Mouse (Mus musculus) G1E (cell line): ENCODE data around the gene Col6a4. TPM values are rescaled to one million over a fixed set of nuclear protein-coding genes. Genes with fewer than 3 reads are reported as not detected.

ENCODE experiments used
- ATAC-seq: 2 replicates; pipeline ENCODE4 v1.8.0; 2016; ENCODE audit warnings: mild to moderate bottlenecking; ENCODE audit not compliant: insufficient number of reproducible peaks, poor library complexity, low FRiP score, severe bottlenecking; ENCODE audit errors: extremely low read depth
- DNase-seq: peaks from one replicate; pipeline ENCODE4 v3.0.0; 2012; ENCODE audit warnings: low spot score
- H3K27me3 ChIP-seq: 2 replicates; pipeline ENCODE4 v1.6.1; 2012; ENCODE audit warnings: mild to moderate bottlenecking, low read length, inconsistent platforms; ENCODE audit not compliant: insufficient read depth
- H3K36me3 ChIP-seq: replicated peaks from 2 replicates; pipeline ENCODE3; 2012; ENCODE audit warnings: mild to moderate bottlenecking, inconsistent platforms
- H3K4me1 ChIP-seq: 2 replicates; pipeline ENCODE4 v1.6.1; 2012; ENCODE audit warnings: low read depth, low read length, inconsistent platforms, mixed read lengths; ENCODE audit not compliant: insufficient read depth
- H3K4me3 ChIP-seq: 2 replicates; pipeline ENCODE4 v1.5.1; 2012; ENCODE audit warnings: low read depth, mild to moderate bottlenecking, inconsistent platforms, low read length, moderate library complexity, mixed read lengths
- H3K9me3 ChIP-seq: replicated peaks from 2 replicates; pipeline ENCODE4 v1.6.1; 2012; ENCODE audit warnings: inconsistent platforms
- CTCF ChIP-seq: IDR thresholded peaks from 2 replicates; pipeline ENCODE4 v1.5.1; 2012; ENCODE audit warnings: low read depth, low read length, inconsistent platforms, mixed read lengths
- GATA1 ChIP-seq: IDR thresholded peaks from 2 replicates; pipeline ENCODE4 v1.6.1; 2012; ENCODE audit warnings: borderline replicate concordance, low read length, inconsistent platforms, mixed read lengths
- GATA2 ChIP-seq: IDR thresholded peaks from 2 replicates; pipeline ENCODE4 v1.6.1; 2012; ENCODE audit warnings: low read depth, low read length, inconsistent platforms, borderline replicate concordance
- POLR2AphosphoS5 ChIP-seq: IDR thresholded peaks from 2 replicates; pipeline ENCODE4 v1.6.1; 2012; ENCODE audit warnings: low read depth, low read length, inconsistent platforms; ENCODE audit not compliant: insufficient replicate concordance
- TAL1 ChIP-seq: conservative IDR thresholded peaks from 2 replicates; pipeline ENCODE4 v1.6.1; 2012; ENCODE audit warnings: low read depth, low read length, inconsistent platforms, mixed read lengths
- polyA plus RNA-seq: library from polyadenylated mRNA; stranded (reverse); fragments of >175 nt; gene quantifications from 2 replicates; pipeline ENCODE4 v1.2.3, GENCODE M21; 2012
- total RNA-seq, 2 experiments: library from RNA; stranded (forward) in 1 of 2; stranded (reverse) in 1 of 2; fragments of 200-1000 nt in 1 of 2; fragments of >200 nt in 1 of 2; fragmentation: Nextera tagmentation in 1 of 2; gene quantifications; 2 replicates each; pipeline ENCODE4 v1.2.3; 2014 to 2017

The Col6a4 gene
- total and polyA plus RNA-seq, 3 experiments = 0.38 TPM; not detected in 2

DNA sequence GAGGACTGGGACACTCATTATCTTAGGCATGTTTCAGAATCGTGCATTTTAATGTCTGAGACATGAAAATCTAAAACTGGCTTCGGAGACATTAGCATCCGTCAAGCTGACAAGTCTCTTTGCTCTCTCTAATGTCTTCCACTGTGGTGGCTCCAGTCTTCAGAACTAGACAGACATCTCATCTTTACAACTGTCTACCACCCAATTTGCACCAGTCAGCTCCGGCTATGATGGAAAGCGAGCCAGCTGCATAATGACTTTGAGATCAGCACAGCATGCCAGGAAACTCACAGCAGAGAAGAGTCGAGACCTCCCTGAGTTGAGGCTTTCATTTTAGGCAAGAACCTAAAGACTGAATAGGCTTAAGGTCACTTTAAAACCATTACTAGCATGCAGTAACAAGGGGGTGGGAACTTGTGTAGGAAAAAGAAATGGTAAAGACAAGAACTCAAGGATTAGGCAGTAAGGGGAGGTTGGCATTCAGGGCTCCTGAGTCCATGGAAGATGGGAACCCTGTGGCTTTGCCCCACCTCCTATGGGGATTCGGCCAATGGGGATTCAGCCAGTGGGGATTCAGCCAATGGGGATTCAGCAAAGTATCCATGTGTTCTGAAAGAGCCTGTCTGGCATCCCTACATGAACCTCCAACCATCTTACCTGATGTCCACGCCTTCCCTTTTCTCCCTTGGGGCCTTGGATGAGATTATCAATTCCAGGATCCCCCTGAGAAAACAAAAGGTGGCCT, 56.5 kb downstream of the Col6a4 start:
- TF ChIP-seq CTCF (no peak), GATA1 (no peak), POLR2AphosphoS5 (no peak), TAL1 (no peak), GATA2 (no peak)
- Histone ChIP-seq H3K4me3 (no peak overlapping the region), H3K36me3 (no peaks in the 10 kb centered on the region), H3K9me3 (no peaks in the 10 kb centered on the region), H3K4me1 (no peaks in the 10 kb centered on the region), H3K27me3 (no peaks in the 10 kb centered on the region)
- ATAC-seq = no peak
- DNase-seq = no peak

DNA sequence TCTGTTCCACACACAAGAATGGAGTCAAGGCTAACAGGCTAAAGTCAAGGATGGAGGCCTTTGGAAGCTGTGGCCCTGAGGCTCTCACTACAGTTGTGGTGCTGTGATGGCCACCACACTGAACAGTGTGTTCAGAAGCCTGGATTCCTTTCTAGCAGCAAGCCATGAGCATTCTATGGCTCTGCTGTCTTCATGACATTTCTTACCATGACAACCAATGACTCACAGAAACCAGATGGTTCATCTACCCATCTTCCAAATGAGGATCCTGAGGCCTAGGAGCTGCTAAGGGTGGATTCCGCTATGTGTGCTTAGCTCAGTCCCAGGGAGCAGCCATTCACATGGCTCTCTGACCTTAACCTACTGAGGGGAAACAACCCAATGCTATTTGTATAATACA, 57.3 kb downstream of the Col6a4 start:
- no peaks in the 10 kb centered on the region for H3K36me3 ChIP-seq
- no peak overlapping the region for H3K4me3 ChIP-seq
- no peak for ATAC-seq
- DNase-seq = no peak
- H3K4me1 ChIP-seq = no peaks in the 10 kb centered on the region
- H3K27me3 ChIP-seq = no peaks in the 10 kb centered on the region
- H3K9me3 ChIP-seq = no peaks in the 10 kb centered on the region
- no peak for TF ChIP-seq CTCF
- TF ChIP-seq GATA1 = no peak
- TF ChIP-seq GATA2 = no peak
- no peak for TF ChIP-seq TAL1
- TF ChIP-seq POLR2AphosphoS5 = no peak

DNA sequence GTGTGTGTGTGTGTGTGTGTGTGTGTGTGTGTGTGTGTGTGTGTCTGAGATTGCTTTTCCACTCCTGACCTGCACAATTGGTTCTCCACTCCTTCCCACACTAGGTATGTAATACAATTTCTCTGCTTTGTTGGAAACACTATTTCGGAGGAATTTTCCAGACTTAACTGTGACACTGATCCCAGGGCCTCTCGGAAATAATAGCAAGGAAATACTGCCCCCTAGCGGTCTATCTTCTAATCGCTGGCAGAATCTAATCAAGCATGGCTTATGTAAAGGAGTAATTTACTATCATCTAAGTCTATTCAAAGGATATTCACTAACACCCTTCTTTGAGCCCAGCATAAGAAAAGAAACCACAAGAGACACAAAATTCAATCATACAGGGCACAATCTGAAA, 57.7 kb downstream of the Col6a4 start:
- H3K27me3 ChIP-seq = no peaks in the 10 kb centered on the region
- TF ChIP-seq CTCF (peak; percentile 48; the same call in 1 of the 2 replicates), TAL1 (no peak)
- H3K9me3 ChIP-seq = no peaks in the 10 kb centered on the region
- no peaks in the 10 kb centered on the region for H3K4me1 ChIP-seq
- ATAC-seq = no peak
- H3K36me3 ChIP-seq = no peaks in the 10 kb centered on the region
- peak; percentile 2 for DNase-seq
- no peak overlapping the region for H3K4me3 ChIP-seq

DNA sequence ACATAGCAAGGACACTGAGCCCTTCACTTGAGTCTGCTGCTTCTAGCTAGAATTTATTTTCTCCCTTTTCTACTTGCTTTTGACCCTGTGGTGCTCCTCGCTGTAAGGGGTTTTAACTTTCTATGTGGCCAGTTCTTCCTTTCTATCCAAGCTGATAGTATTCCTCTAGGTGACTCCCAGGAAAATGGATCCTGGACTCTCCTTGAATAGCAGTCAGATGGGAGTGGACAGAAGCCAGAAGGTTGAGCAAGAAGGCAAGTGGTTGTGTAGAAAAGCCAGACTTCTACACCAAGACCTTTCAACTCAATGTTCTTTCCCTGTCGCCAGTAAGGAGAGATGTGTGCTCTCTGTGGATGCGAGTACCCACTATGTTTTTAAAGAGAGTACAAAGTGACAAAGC, 80.9 kb downstream of the Col6a4 start:
- Histone ChIP-seq H3K9me3 (no peaks in the 10 kb centered on the region; the same call in 1 of the 2 replicates), H3K4me1 (no peaks in the 10 kb centered on the region), H3K36me3 (no peaks in the 10 kb centered on the region), H3K4me3 (no peak overlapping the region), H3K27me3 (no peaks in the 10 kb centered on the region)
- DNase-seq (no peak), ATAC-seq (no peak)
- TF ChIP-seq GATA1 (no peak), POLR2AphosphoS5 (no peak), GATA2 (no peak), CTCF (no peak), TAL1 (no peak)

DNA sequence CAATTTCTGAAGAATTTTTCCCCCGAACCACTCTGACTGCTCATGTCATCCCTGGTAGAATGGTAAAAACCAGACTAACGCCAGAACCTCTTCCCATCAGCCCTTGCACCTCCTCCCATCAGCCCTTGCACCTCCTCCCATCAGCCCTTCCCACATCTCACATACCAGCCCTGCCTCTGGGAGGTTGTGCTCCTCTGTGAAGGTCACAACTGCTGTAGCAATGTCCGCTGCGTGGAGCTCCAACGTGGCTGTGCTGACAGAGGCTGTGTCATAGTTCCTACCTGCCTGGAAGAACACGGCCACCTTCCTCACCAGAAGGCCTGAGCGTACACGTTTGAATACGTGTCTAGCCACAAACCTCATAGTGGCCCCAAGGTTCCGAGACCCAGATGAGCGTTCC, 83.4 kb downstream of the Col6a4 start:
- TF ChIP-seq TAL1 (no peak), GATA2 (no peak), CTCF (no peak), GATA1 (no peak), POLR2AphosphoS5 (no peak)
- H3K9me3 ChIP-seq = peaks cover 3% of the 10 kb centered on the region; the same call in 1 of the 2 replicates
- no peaks in the 10 kb centered on the region for H3K4me1 ChIP-seq
- ATAC-seq (no peak), DNase-seq (no peak)
- no peak overlapping the region for H3K4me3 ChIP-seq
- no peaks in the 10 kb centered on the region for H3K36me3 ChIP-seq
- H3K27me3 ChIP-seq = no peaks in the 10 kb centered on the region

DNA sequence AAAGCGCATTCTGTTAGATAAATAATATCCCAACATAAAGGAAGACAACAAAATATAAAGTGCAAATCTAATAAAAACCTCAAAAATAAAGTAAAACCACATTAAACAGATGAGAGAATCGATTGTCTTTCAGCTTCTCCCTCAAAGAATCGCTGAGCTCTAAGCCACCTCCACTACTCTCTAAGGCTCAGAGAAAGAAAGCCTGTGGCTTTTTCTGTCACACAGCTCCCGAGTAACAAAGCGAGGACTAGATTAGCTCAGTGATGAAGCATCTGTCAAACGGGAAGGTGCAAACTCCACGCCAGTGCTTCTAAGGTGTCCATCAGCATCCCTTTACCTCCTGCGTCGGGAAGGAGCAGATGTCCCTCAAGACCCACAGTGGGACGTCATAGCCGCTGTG, 98.6 kb downstream of the Col6a4 start:
- H3K4me3 ChIP-seq = no peak overlapping the region
- H3K36me3 ChIP-seq = no peaks in the 10 kb centered on the region
- no peak for ATAC-seq
- no peaks in the 10 kb centered on the region for H3K4me1 ChIP-seq
- H3K27me3 ChIP-seq = no peaks in the 10 kb centered on the region
- peaks cover 51% of the 10 kb centered on the region for H3K9me3 ChIP-seq
- no peak for DNase-seq
- TF ChIP-seq CTCF = no peak
- no peak for TF ChIP-seq GATA2
- no peak for TF ChIP-seq TAL1
